21 mouse cellular contexts compared by ENCODE assay signal in genomic region chr14:10423499-10423898, GRCm38 (mm10).
DNase-seq lines count a peak whose midpoint lies in the region; ATAC-seq lines count a peak whose summit lies in the region.
"Had no signal": no experiment of that assay in that cellular context is flagged by ENCODE, and none has a peak within 500 bp of the region (broad histone marks: within the 10 kb centered on the region; RNA-seq: fewer than 3 reads in every experiment).

No protein-coding gene starts in this region.

- no peak overlapping the region for H3K27ac ChIP-seq in hindbrain, embryonic 11.5 days (ENCODE audit: low read depth, low read length)
- H3K27ac ChIP-seq in hindbrain, embryonic 16.5 days (ENCODE audit: low read depth, low read length): no peak overlapping the region
- H3K27ac ChIP-seq: forebrain, embryonic 15.5 days; kidney, postnatal 0 days; limb, embryonic 12.5 days; liver, embryonic 12.5 days had no signal

- DNase-seq in hindbrain, embryonic 11.5 days (ENCODE audit: low spot score): peak; percentile 30
- peak; percentile 14 for DNase-seq in ES-CJ7 (ENCODE audit: low read depth, low spot score)
- peak; percentile 47 for DNase-seq in R1 (ENCODE audit: low read depth, low spot score)
- DNase-seq in embryo, embryonic 11 days: peak; percentile 12
- no peak for DNase-seq in adrenal gland, postnatal 10 days
- DNase-seq in testis, postnatal 14 days (ENCODE audit: low spot score): no peak
- DNase-seq: adrenal gland, postnatal 36 days; cerebellum, adult 11-12 months; cerebellum, postnatal 14 days; kidney, adult 2 months; layer of hippocampus, postnatal 36 days; lung, adult 18-20 months; lung, postnatal 10 days; right cerebral cortex, postnatal 25 days; spleen, adult 18-20 months had no signal

- H3K4me1 ChIP-seq in hindbrain, embryonic 11.5 days (replicated peaks; ENCODE audit: control insufficient read depth, insufficient read depth, low read length): no peaks in the 10 kb centered on the region
- H3K4me1 ChIP-seq in hindbrain, embryonic 16.5 days (ENCODE audit: control insufficient read depth, insufficient read depth, low read depth, low read length): no peaks in the 10 kb centered on the region
- H3K4me1 ChIP-seq: forebrain, embryonic 15.5 days; limb, embryonic 12.5 days; liver, embryonic 12.5 days had no signal

- 30% methylated on average over 3 of the region's 3 CpGs for WGBS in hindbrain, embryonic 11.5 days
- 16% methylated on average over 3 of the region's 3 CpGs for WGBS in hindbrain, embryonic 16.5 days

- H3K9ac ChIP-seq in hindbrain, embryonic 11.5 days (ENCODE audit: low read depth, low read length): no peak overlapping the region
- H3K9ac ChIP-seq in hindbrain, embryonic 16.5 days (ENCODE audit: low read depth, low read length): no peak overlapping the region
- H3K9ac ChIP-seq: forebrain, embryonic 15.5 days; limb, embryonic 12.5 days; liver, embryonic 12.5 days had no signal

- no peak overlapping the region for H3K4me3 ChIP-seq in hindbrain, embryonic 11.5 days (ENCODE audit: low read depth, low read length)
- no peak overlapping the region for H3K4me3 ChIP-seq in hindbrain, embryonic 16.5 days (ENCODE audit: low read length)
- H3K4me3 ChIP-seq: forebrain, embryonic 15.5 days; limb, embryonic 12.5 days; liver, embryonic 12.5 days had no signal

- no peaks in the 10 kb centered on the region for H3K9me3 ChIP-seq in hindbrain, embryonic 11.5 days (ENCODE audit: control insufficient read depth, low read length)
- H3K9me3 ChIP-seq in hindbrain, embryonic 16.5 days (ENCODE audit: control insufficient read depth, low read length): no peaks in the 10 kb centered on the region
- H3K9me3 ChIP-seq: forebrain, embryonic 15.5 days; limb, embryonic 12.5 days; liver, embryonic 12.5 days had no signal

- H3K27me3 ChIP-seq in hindbrain, embryonic 11.5 days (ENCODE audit: control insufficient read depth, insufficient read depth, low read length): no peaks in the 10 kb centered on the region
- H3K27me3 ChIP-seq in hindbrain, embryonic 16.5 days (replicated peaks; ENCODE audit: control insufficient read depth, insufficient read depth, low read length): no peaks in the 10 kb centered on the region
- H3K27me3 ChIP-seq: forebrain, embryonic 15.5 days; limb, embryonic 12.5 days; liver, embryonic 12.5 days had no signal

- H3K4me2 ChIP-seq in hindbrain, embryonic 11.5 days (replicated peaks; ENCODE audit: low read depth, low read length): no peak overlapping the region
- H3K4me2 ChIP-seq in hindbrain, embryonic 16.5 days (ENCODE audit: low read length): no peak overlapping the region
- H3K4me2 ChIP-seq: forebrain, embryonic 15.5 days; limb, embryonic 12.5 days; liver, embryonic 12.5 days had no signal

- peak; percentile 81 for ATAC-seq in hindbrain, embryonic 11.5 days (ENCODE audit: low FRiP score)
- ATAC-seq in hindbrain, embryonic 16.5 days: no peak
- no peak for ATAC-seq in megakaryocyte, adult 5-6 weeks (ENCODE audit: poor library complexity, severe bottlenecking)
- ATAC-seq: forebrain, embryonic 15.5 days; liver, embryonic 12.5 days had no signal

- H3K36me3 ChIP-seq in hindbrain, embryonic 11.5 days (ENCODE audit: control insufficient read depth, insufficient read depth, low read length): no peaks in the 10 kb centered on the region
- H3K36me3 ChIP-seq in hindbrain, embryonic 16.5 days (ENCODE audit: control insufficient read depth, insufficient read depth, low read length): no peaks in the 10 kb centered on the region
- H3K36me3 ChIP-seq: forebrain, embryonic 15.5 days; limb, embryonic 12.5 days; liver, embryonic 12.5 days had no signal

Comparison
In these comparisons a context has a peak if more than half of its experiments do, and no peak if none do; other contexts are left out.
1. DNase-seq: peak in hindbrain, embryonic 11.5 days (single experiment), ES-CJ7 (single experiment), R1 (single experiment) and embryo, embryonic 11 days (single experiment); none in adrenal gland, postnatal 10 days (single experiment) and testis, postnatal 14 days (single experiment).